Mouse (Mus musculus) kidney, adult 2 months (tissue): ENCODE measurements around the gene Kcnn4.

Experiments used
- CTCF ChIP-seq: fragments of 200-500 bp; conservative IDR thresholded peaks from 2 replicates; pipeline ENCODE4 v1.5.1; 2011; ENCODE audit warnings: low read depth, mild to moderate bottlenecking, control low read depth, low read length, moderate library complexity, mixed read lengths; ENCODE audit not compliant: insufficient read depth, insufficient read length
- POLR2A ChIP-seq: fragments of 200-500 bp; IDR thresholded peaks from one replicate; pipeline ENCODE4 v1.6.1; 2011; ENCODE audit warnings: low read depth, low read length, control low read depth

DNA sequence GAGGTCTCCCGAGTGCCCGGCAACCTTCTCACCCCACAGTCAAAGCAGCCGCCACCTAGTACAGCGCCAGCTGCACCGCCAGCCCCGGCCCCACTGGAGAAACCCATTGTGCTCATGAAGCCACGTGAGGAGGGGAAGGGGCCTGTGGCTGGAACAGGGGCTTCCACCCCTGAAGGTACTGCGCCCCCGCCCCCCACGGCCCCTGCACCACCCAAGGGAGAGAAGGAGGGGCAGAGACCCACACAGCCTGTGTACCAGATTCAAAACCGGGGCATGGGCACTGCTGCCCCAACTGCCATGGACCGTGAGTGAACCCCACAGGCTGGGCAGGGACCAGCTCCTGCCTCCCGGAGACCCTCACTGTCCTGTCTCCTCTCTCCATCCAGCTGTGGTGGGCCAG lies 35.6 kb downstream of the Kcnn4 start:
- TF ChIP-seq CTCF (no peak), POLR2A (no peak)
